Mouse (Mus musculus) kidney, postnatal 25 days (tissue): Measurements from ENCODE around the gene Ndufs8.
A peak's percentile ranks its signal among the peaks of the same experiment; 100 is the strongest.
"Not testable (repeated sequence)": the region's sequence is repeated elsewhere in the genome, so short reads cannot be mapped to it uniquely, and the experiment has no call there.

Source experiments
- DNase-seq, 2 experiments: peaks; one replicate each; pipeline ENCODE4 v3.0.0; 2021; ENCODE audit warnings: mixed read lengths in 2 of 2

Ndufs8 gene

DNA sequence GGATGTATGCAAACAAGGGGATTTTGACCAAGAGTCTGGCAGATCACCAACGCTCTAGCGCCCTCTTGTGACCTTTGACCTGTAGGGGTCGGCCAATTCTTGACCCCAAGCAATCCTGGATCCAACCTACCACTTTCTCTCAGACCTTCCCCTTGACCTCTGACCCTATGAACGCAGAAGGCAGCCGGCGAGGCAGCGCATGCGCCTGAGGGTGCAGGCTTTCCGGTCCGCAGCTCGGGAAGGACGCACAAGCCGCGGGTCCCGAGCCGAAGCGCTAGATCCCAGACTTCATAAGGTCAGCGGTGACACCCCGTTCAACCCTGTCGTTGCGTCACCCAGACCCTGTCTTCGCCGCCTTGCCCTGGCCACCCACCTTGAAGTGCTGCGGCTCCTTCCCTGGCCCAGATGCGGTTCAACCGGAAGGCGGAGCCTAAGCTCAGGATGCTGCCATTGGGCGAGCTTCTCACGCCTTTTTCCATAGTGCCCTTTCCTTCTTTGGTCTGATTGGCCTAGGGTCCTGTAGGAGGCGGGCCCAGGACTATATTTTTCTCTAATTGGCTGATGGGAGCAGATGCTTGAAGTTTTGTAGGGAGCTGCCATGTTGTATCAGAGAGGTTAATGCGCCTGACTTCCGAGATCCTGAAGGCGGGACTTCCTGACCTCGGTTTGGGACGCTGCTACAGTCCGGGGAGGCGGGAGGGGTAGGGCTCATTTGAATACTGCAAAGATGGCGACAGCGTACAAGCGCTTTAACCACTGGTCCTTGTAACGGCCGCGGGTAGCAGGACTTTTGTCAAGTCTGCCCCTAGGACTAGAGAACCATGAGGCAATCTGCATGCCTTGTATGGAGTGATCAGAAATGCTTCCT lies at the start of gene Ndufs8:
Gene Ndufs8, minus strand, starts transcription at position 438 of the 868 bp plus-strand sequence.
- DNase-seq: peak; percentile 94 to 97

DNA sequence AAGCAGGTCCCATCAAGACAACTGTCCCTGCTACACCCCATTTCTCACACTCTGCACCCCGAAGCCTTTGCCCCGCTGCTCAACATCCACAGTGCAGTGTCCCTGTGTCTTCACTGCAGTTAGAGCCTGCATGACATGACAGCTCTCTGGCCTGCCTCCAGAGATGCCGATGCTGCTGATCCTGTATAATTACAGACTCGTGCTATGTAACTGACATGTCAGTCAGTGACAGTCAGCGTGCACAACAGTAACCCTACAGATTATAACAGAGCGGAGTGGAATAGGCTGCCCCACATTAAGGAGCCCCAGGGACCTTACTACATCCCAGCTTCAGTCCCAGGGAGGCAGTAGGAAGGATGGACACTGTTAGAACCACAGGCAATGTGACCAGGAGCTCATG lies 49.2 kb upstream of the Ndufs8 start:
- not testable (repeated sequence) for DNase-seq

DNA sequence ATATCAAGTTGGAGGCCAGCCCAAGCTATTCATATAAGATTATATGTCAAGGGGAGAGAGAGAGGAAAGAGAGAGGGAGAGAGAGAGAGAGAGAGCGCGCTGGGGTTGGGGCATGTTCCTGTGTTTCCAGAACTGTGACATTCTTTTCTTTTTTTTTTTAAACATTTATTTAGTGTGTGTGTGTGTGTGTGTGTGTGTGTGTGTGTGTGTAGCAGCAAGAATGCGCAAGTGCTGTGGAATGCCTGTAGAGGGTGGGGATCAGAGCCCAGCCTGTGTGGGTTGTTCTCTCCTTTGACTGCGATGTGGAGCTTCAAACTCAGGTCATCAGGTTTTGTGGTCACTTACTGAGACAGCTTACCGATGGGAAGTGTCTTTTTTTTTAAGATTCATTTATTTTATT lies 47.6 kb upstream of the Ndufs8 start:
- no peak for DNase-seq

DNA sequence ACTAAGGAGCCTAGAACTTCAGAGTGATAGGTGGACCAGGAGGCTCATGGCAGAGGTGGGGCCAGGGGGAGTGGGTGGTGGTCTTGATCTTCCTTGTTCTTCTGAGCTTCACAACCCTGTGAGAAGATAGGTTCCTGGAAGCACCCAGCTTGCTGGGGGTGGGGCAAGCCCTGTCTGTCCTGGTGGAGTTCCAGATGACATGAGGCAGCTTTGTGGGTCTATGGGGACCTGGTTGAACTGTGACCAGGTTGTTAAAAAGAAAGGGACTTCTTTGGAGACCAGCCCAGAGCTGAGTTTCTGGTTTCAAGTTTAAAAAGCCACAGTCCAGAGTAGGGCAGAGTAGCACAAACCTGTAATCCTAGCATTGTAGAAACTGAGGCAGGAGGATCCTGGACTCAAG lies 46.5 kb upstream of the Ndufs8 start:
- DNase-seq: peak; percentile 62 to 82

DNA sequence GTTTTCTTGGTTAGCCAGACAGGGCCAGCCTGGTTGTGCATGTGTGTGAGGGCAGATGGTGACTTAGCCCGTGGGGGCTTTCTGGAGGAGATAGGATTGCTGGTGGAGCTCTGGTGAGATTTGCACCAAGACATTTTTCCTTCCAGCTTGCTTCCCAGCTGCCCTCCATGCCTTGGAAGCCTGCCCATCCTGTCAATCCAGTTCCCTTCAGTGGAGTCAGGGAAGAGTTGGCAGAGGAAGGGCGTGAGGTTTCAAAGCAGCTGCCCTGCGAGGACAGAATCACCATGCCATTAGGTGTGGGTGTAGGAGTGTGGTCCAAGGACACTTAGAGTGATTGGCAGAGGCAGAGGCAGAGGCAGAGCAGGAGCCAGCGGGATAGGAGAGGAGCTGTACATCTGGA lies 45.9 kb upstream of the Ndufs8 start, which contains the start of gene Aldh3b3:
Gene Aldh3b3, plus strand, starts transcription at position 176 of the 400 bp plus-strand sequence.
- peak; percentile 50 to 73 for DNase-seq

DNA sequence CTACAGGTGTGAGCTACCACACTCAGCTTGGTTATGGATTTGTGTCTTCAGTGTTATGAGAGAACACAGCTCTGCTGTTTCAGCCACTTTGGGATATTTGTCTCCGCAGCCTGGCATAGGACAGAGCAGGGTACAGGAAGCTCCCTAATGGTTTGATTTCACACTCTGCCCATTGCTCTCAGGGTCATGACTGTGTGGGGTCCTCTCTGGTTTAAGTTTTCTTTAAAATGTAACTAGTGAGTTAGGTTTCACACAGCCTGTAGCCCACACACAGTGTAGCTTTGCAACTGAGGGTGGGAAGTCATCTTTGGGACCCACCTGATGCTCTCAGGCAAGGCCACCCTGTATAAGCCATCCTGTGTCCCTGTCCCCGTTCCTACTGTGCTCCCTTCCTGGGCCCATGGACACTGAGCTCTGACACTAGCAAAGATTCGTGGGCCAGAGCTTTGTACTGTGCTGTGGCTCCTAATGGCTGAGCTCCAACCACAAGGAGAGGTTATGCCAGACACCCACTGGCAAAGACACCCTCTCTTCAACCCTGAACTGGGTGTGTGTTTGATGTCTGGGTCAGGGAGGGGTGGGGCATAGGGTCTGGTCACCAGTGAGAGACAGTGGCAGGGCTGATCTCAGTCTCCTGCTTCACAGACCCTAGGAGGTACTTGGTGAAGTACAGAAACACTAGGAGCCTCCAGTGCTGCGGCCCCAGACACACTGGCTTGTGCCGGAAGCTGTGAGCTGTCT lies 44.9 kb upstream of the Ndufs8 start:
- peak; percentile 28 to 69 for DNase-seq

DNA sequence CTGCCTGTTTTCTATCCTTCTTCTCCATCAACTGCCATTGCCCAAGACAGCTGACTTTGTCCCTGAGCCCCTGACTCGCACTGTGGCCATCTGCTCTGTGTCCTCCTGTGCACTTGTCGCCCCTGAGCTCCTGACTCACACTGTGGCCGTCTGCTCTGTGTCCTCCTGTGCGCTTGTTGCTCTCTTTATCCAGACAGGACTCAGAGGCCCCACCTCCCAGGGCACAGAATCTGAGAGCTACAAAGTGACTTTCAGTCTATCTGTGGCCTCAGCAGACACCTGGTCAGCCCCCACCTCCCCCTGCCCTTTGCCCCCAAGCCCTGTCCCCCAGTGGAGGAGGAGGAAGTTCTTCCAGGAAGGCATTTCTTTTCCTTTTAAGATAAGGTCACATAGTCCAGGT lies 43.2 kb upstream of the Ndufs8 start:
- DNase-seq: peak in 1 of 2 experiments; percentile 63

DNA sequence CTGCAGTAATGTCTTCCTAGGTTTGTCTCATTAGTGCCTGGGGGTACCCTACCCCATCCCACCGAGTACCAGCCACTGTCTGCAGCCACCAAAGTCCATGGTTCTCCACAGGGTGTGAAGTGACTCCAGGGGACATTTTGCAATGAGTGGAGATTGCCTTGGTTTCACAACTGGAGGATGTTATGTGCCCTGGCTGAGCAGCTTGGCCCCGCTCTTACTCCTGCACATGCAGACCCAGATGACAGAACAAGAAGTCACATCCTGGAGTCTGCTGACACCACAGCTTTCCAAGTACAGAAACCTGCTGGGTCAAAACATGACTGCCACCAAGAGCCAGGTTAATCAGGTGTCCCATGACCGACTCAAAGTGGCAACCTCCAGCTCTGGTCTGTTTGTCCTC lies 42.5 kb upstream of the Ndufs8 start:
- DNase-seq: peak in 1 of 2 experiments; percentile 55

DNA sequence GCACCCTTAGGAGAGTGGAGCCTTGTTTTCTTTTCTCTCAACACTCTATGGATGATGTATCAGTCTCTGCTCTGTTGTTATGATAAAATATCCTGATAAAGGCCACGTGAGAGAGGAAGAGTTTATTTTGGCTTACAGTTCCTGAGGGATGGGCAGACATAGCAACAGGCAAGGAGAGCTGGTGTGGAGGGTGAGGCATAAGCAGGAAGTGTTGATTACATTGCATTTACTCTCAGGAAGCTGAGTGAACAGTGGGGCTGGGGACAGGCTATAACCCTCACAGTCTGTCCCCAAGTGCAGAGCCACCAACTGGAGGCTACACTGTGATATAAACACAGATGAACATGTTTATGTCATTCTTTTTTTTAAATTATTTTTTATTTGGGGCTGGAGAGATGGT lies 39.5 kb upstream of the Ndufs8 start:
- no peak for DNase-seq

DNA sequence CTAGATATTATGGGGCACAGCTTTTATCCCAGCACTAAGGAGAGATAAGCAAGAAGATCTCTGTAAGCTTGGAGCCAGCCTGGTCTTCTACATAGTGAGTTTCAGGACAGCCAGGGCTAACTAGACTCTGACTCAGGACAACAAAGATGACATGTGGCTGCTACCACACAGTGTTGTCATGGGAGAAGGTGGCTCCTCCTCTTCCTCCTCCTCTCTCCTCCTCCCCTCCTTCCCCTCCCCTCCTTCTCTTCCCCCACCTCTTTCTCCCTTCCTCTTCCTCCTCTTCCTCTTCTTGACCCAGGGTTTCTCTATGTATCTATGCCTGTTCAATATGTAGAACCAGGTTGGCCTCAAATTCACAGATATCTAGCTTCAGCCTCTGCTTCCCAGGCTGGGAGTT lies 38.9 kb upstream of the Ndufs8 start:
- no peak for DNase-seq

DNA sequence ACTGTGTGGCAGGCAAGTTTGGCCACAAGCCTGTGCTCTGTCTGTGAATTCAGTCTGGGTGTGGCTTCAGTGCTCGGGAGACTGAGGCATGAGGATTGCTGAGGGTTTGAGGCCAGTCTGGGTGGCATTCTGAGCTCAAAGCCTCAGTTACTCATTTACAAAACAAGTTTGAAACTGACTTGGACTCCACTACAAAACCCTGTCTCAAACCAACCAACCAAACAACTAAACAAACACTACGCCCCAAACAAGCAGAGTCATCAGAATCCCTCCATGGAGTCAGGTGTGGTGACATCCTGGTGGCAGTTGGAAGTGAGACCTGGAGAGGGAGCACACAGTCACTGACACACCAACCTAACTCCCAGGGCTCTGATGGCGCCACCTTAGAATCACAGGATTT lies 37.8 kb upstream of the Ndufs8 start:
- peak; percentile 48 to 62 for DNase-seq

DNA sequence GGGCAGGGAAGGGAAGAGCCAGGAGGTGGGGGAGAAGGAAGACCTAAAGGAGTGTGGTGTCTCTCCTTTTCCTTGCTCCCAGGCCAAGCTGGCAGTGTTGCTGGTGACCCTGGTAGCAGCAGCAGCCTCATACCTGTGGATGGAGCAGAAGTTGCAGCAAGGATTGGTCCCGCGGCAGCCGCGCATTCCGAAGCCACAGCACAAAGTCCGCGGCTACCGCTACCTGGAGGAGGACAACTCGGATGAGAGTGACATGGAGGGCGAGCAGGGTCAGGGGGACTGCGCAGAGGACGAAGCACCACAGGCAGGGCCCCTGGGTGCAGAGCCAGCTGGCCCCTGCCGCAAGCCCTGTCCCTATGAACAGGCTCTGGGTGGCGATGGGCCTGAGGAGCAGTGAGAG lies 36.0 kb upstream of the Ndufs8 start:
- peak; percentile 40 to 72 for DNase-seq

DNA sequence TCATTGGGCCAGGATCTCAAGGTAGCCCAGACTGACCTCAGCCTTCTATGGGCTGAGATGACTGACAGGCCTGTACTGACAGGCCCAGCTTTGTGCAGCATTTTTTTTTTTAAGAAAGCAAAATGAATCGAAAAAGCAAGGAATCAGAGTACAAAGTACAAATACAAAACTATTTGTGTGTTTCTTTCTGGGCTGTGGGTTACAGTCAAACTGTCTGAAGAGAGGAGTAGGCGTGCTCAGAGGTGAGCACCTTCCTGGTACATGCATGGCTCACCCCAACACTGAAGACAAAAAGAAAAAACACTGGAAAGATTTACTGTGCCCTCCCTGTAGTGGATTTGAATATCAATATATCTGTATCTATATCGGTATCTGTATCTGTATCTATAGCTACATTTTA lies 35.2 kb upstream of the Ndufs8 start:
- DNase-seq: no peak

DNA sequence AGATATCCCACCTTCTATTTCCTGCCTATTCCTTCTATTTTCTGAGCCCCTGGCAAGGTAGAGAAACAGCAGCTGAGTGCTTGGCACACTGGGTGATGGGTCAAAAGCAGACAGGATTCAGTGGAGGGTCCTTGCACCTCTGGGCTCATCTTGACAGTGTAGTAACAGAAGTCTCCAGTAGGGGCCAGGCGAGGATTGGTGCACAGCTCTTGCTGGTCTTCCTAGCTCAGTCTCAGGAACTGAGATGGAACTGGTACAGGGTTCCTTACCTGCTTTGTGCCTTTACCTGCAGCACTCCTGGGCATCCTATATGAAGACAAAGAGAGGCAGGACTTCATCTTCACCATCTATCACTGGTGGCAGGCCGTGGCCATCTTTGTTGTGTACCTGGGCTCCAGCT lies 34.1 kb upstream of the Ndufs8 start:
- peak; percentile 79 to 88 for DNase-seq

DNA sequence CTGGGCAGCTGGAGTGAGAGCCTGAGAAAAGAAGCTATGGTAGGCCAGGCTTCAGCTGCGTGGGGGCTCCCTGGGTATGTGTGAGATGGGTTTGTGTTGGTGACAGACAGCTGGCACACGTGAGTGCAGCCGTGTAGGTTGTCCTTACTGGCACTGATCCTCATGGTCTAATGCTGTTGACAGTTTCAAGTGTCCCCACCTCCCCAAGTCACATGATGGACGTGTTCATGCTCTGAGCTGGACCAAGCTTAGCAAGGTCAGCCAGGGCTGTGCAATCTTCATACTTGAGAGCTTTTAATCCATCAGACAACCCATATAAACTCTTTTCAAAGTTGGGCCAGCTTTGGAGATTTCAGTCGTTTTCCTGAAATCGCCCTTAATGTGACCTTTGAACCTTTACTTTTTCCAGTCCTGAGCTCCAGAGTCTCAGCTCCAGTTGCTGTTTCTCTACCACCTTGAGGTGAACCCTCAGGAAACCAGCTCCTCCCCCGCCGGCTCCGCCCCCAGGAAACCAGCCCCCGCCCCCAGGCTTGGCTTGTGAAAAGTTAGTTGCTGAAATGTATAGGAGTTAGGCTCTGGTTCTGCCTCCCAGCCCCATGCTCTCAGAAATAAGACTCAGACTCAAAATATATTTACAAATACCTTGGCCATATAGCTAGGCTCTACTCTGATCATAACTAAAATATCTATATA lies 33.4 kb upstream of the Ndufs8 start:
- DNase-seq: peak; percentile 74 to 87

DNA sequence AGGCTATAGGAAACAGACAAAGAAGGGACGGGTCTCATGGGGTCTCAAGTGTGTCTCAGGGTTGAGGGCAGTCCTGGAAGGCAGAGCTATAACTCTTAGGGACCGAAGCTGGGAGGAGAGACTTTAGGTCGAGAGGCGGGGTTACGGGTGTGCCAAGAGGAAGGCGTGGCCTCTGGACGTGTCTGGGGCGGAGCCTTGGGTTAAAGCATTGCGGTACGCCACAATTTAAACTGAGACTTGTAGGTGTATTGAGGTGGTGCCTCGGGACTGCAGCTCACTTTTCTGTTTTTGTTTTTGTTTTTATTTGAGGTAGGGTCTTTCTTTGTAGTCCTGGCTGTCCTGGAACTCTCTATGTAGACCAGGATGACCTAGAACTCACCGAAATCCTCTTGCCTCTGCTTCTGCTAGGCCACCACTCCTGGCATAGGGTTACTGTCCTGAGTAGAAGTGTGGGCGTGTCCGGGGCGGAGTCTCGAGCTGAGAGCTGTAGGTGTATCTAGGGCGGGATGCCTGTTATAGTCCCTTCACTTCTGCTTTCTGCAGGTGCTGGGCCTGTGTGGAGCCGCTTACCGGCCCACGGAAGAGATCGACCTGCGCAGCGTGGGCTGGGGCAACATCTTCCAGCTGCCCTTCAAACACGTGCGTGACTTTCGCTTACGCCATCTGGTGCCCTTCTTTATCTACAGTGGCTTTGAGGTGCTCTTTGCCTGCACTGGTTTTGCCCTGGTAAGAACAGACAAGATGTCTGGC lies 30.6 kb upstream of the Ndufs8 start:
- peak; percentile 68 to 71 for DNase-seq

DNA sequence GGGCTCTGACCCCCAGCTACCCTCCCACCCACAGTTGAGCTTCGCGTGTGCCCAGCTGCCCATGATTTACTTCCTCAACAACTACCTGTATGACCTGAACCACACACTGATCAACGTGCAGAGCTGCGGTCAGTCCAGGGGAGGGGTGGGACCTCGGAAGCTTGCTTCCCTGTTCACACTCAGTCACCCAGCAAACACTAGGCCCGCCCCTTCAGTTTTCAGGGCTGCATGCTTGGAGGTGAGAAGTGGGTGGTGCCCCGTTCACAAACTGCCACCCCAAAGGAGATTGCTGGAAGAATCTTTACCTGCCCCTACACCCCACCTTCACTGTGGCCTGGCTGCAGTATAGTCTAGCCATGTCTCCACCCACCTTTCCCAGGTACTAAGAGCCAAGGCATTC lies 29.7 kb upstream of the Ndufs8 start:
- DNase-seq: peak in 1 of 2 experiments; percentile 36

DNA sequence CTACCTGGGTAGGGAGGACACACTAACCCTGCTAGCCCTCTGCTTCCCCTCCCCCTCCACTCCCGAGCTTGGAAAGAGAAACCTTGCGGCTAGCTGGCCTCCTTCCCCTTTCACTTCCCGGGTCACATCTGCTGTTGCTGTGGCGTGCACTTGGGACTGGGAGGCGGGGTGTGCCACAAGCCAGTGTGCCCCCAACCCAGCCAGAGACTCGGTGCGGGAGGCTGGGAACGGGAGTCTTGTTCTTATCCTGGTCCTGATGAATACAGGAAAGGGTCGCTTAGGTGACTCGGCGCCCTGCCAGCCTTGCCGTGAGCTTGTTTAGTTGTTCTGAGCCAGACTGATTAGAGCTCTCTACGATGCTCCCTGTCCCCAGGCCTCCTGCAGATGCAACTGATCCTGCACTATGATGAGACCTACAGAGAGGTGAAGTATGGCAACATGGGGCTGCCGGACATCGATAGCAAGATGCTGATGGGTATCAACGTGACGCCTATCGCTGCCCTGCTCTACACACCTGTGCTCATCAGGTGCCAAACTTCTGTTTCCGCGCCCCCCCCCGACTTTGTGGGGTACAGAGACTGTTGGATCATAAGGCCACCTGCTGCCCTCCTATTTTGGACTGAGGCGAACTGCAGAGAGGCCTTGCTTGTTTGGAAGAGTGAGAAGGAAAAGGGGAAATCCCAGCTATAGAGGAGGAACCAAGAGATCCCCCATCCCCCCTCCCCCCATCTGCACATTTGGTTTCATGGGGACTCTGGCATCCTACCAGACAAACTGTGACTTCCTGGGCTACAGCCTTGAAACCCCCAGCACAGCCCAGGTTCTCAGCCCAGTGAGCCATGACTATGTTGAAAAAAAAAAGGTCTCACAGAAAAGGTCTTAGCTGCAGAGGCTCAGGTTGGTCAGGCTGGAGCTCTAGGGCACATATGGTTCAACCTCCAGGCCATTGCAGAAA lies 23.6 kb upstream of the Ndufs8 start:
- peak; percentile 79 to 83 for DNase-seq

DNA sequence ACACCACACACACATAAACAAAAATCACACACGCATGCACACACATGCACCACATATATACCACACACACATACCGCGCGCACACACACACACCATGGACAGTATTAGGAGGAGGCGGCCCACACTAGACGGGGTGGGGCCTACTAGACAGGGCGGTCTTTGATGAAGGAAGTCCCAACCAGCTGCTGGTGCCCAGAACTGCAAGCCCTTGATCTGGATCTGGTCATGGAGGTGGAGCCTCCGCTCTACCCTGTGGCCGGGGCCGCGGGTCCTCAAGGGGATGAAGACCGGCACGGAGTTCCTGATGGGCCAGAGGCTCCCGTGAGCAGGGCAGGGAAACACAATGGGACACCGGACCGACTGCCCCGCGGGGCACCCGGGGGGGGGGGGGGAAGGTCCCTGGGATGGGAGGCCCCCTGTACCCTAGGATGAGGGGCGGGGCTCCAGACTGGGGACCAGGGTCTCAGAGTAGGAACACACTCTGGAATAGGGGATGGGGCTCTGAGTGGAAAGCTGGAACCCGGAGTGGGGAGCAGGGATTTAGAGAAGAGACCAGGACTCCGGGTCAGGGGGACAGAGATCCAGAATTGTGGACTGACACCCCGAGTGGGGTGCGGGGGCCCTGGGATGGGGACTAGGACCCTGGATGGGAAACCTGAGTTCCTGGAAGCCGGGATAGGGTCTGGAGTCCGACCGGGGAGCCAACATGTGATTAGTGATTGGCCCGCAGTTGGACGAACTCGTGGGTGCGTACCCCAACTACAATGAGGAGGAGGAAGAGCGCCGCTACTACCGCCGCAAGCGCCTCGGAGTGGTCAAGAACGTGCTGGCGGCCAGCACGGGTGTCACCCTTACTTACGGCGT lies 22.7 kb upstream of the Ndufs8 start, which contains the start of gene Unc93b1:
Gene Unc93b1, plus strand, starts transcription at position 155 of the 864 bp plus-strand sequence.
- DNase-seq: peak; percentile 71 to 88

DNA sequence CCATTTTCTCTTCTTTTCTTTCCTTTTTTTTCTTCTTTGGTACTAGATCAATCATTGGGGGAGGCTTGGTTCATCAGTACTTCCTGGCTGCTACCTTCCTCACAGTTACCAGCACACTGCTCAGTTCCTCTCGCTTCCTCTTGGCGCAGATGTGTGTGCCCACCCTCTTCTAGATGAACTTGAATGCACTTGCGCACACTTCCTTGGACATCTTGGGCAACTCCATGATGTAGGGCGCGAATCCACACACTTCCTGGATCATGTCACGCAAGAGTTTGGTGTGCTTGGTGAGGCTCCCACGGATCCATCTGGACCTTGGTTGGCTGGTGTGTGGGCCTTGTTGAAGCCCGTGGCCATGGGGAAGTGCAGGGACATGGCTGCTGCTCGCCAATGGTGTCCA lies 19.1 kb upstream of the Ndufs8 start:
- peak in 1 of 2 experiments; percentile 39 for DNase-seq
